Comparison of ENCODE assay signal across 14 mouse cellular contexts in genomic region chr12:3884892-3885493, GRCm38 (mm10).
DNase-seq lines count a peak whose midpoint lies in the region; ATAC-seq and TF ChIP-seq lines count a peak whose summit lies in the region.
"Had no signal": no experiment of that assay in that cellular context is flagged by ENCODE, and none has a peak within 500 bp of the region (broad histone marks: within the 10 kb centered on the region; RNA-seq: fewer than 3 reads in every experiment).

No protein-coding gene starts in this region.

- TF ChIP-seq CTCF in layer of hippocampus, adult 2 months (conservative IDR thresholded peaks at IDR 0.05), result no peak
- no peak for TF ChIP-seq CTCF in cortical plate, adult 2 months (IDR thresholded peaks at IDR 0.05; ENCODE audit: extremely low read depth, insufficient read depth, low read length)

- peaks cover 11% of the 10 kb centered on the region; the same call in 1 of the 2 replicates for H3K36me3 ChIP-seq in forebrain, embryonic 12.5 days (replicated peaks)
- no peaks in the 10 kb centered on the region for H3K36me3 ChIP-seq in forebrain, embryonic 16.5 days (ENCODE audit: control insufficient read depth, insufficient read depth)

- H3K4me2 ChIP-seq in forebrain, embryonic 12.5 days, result no peak overlapping the region
- H3K4me2 ChIP-seq in forebrain, embryonic 16.5 days (ENCODE audit: low read length), result no peak overlapping the region
- H3K4me2 ChIP-seq: stomach, embryonic 15.5 days had no signal

- WGBS in forebrain, embryonic 12.5 days, result 10% methylated on average over 9 of the region's 9 CpGs
- 23% methylated on average over 9 of the region's 9 CpGs for WGBS in forebrain, embryonic 16.5 days

- H3K4me1 ChIP-seq in forebrain, embryonic 12.5 days, result peaks cover 55% of the 10 kb centered on the region
- peaks cover 32% of the 10 kb centered on the region for H3K4me1 ChIP-seq in forebrain, embryonic 16.5 days (replicated peaks; ENCODE audit: control insufficient read depth, insufficient read depth, low read length)
- H3K4me1 ChIP-seq in cortical plate, adult 2 months (ENCODE audit: control insufficient read depth, insufficient read depth, low read length), result peaks cover 26% of the 10 kb centered on the region

- no peak for ATAC-seq in forebrain, embryonic 12.5 days (ENCODE audit: low FRiP score)
- ATAC-seq in forebrain, embryonic 16.5 days, result no peak
- no peak for ATAC-seq in frontal cortex, adult (ENCODE audit: low TSS enrichment)

- no peak for DNase-seq in layer of hippocampus, adult 2 months (ENCODE audit: low spot score in 2 of 2)
- DNase-seq in layer of hippocampus, postnatal 25 days (ENCODE audit: extremely low spot score in 1 of 2, low spot score in 1 of 2), result no peak
- DNase-seq in mesoderm, embryonic 11.5 days (ENCODE audit: low read depth, low spot score), result peak; percentile 38
- no peak for DNase-seq in thymus, postnatal 25 days
- DNase-seq: adrenal gland, postnatal 25 days; cerebellum, adult 8-10 months; gastrocnemius, postnatal 36 days; layer of hippocampus, adult 9-11 months; right cerebral cortex, postnatal 14 days had no signal

- no peak overlapping the region for H3K4me3 ChIP-seq in forebrain, embryonic 12.5 days (replicated peaks)
- no peak overlapping the region for H3K4me3 ChIP-seq in forebrain, embryonic 16.5 days (replicated peaks; ENCODE audit: low read length)
- no peak overlapping the region for H3K4me3 ChIP-seq in layer of hippocampus, adult 2 months
- no peak overlapping the region for H3K4me3 ChIP-seq in cortical plate, adult 2 months (ENCODE audit: insufficient read depth, low read length)
- H3K4me3 ChIP-seq: stomach, embryonic 15.5 days had no signal

- H3K27me3 ChIP-seq in forebrain, embryonic 12.5 days, result no peaks in the 10 kb centered on the region
- H3K27me3 ChIP-seq in forebrain, embryonic 16.5 days (replicated peaks; ENCODE audit: control insufficient read depth, insufficient read depth, low read length), result no peaks in the 10 kb centered on the region
- H3K27me3 ChIP-seq: stomach, embryonic 15.5 days had no signal

- H3K9me3 ChIP-seq in forebrain, embryonic 12.5 days, result no peaks in the 10 kb centered on the region
- H3K9me3 ChIP-seq in forebrain, embryonic 16.5 days (ENCODE audit: control insufficient read depth, low read length), result no peaks in the 10 kb centered on the region
- H3K9me3 ChIP-seq: stomach, embryonic 15.5 days had no signal

- no peak overlapping the region for H3K9ac ChIP-seq in forebrain, embryonic 12.5 days
- H3K9ac ChIP-seq in forebrain, embryonic 16.5 days (replicated peaks; ENCODE audit: low read depth, low read length), result no peak overlapping the region
- H3K9ac ChIP-seq: stomach, embryonic 15.5 days had no signal

- peak overlapping the region; percentile 53; the same call in 1 of the 2 replicates for H3K27ac ChIP-seq in forebrain, embryonic 12.5 days
- no peak overlapping the region for H3K27ac ChIP-seq in forebrain, embryonic 16.5 days (ENCODE audit: low read length)
- H3K27ac ChIP-seq in layer of hippocampus, adult 2 months, result peak overlapping the region; percentile 51; the same call in 1 of the 2 replicates
- H3K27ac ChIP-seq in cortical plate, adult 2 months (ENCODE audit: insufficient read depth, low read length), result 0 out of 2 replicates have a peak overlapping the region, but pooled peaks have one; percentile 1
- H3K27ac ChIP-seq: stomach, embryonic 15.5 days had no signal

- TF ChIP-seq POLR2A in cortical plate, adult 2 months (IDR thresholded peaks at IDR 0.05; ENCODE audit: extremely low read depth, insufficient read depth, low read length), result no peak
